Mouse (Mus musculus) G1E (cell line): ENCODE data around the gene Cda. TPM values are rescaled to one million over a fixed set of nuclear protein-coding genes. Genes with fewer than 3 reads are reported as not detected.

Experiments
- ATAC-seq: 2 replicates; pipeline ENCODE4 v1.8.0; 2016; ENCODE audit warnings: mild to moderate bottlenecking; ENCODE audit not compliant: insufficient number of reproducible peaks, poor library complexity, low FRiP score, severe bottlenecking; ENCODE audit errors: extremely low read depth
- DNase-seq: peaks from one replicate; pipeline ENCODE4 v3.0.0; 2012; ENCODE audit warnings: low spot score
- H3K27me3 ChIP-seq: 2 replicates; pipeline ENCODE4 v1.6.1; 2012; ENCODE audit warnings: mild to moderate bottlenecking, low read length, inconsistent platforms; ENCODE audit not compliant: insufficient read depth
- H3K36me3 ChIP-seq: replicated peaks from 2 replicates; pipeline ENCODE3; 2012; ENCODE audit warnings: mild to moderate bottlenecking, inconsistent platforms
- H3K4me1 ChIP-seq: 2 replicates; pipeline ENCODE4 v1.6.1; 2012; ENCODE audit warnings: low read depth, low read length, inconsistent platforms, mixed read lengths; ENCODE audit not compliant: insufficient read depth
- H3K4me3 ChIP-seq: 2 replicates; pipeline ENCODE4 v1.5.1; 2012; ENCODE audit warnings: low read depth, mild to moderate bottlenecking, inconsistent platforms, low read length, moderate library complexity, mixed read lengths
- H3K9me3 ChIP-seq: replicated peaks from 2 replicates; pipeline ENCODE4 v1.6.1; 2012; ENCODE audit warnings: inconsistent platforms
- CTCF ChIP-seq: IDR thresholded peaks from 2 replicates; pipeline ENCODE4 v1.5.1; 2012; ENCODE audit warnings: low read depth, low read length, inconsistent platforms, mixed read lengths
- GATA1 ChIP-seq: IDR thresholded peaks from 2 replicates; pipeline ENCODE4 v1.6.1; 2012; ENCODE audit warnings: borderline replicate concordance, low read length, inconsistent platforms, mixed read lengths
- GATA2 ChIP-seq: IDR thresholded peaks from 2 replicates; pipeline ENCODE4 v1.6.1; 2012; ENCODE audit warnings: low read depth, low read length, inconsistent platforms, borderline replicate concordance
- POLR2AphosphoS5 ChIP-seq: IDR thresholded peaks from 2 replicates; pipeline ENCODE4 v1.6.1; 2012; ENCODE audit warnings: low read depth, low read length, inconsistent platforms; ENCODE audit not compliant: insufficient replicate concordance
- TAL1 ChIP-seq: conservative IDR thresholded peaks from 2 replicates; pipeline ENCODE4 v1.6.1; 2012; ENCODE audit warnings: low read depth, low read length, inconsistent platforms, mixed read lengths
- polyA plus RNA-seq: library from polyadenylated mRNA; stranded (reverse); fragments of >175 nt; gene quantifications from 2 replicates; pipeline ENCODE4 v1.2.3, GENCODE M21; 2012
- total RNA-seq, 2 experiments: library from RNA; stranded (forward) in 1 of 2; stranded (reverse) in 1 of 2; fragments of 200-1000 nt in 1 of 2; fragments of >200 nt in 1 of 2; fragmentation: Nextera tagmentation in 1 of 2; gene quantifications; 2 replicates each; pipeline ENCODE4 v1.2.3; 2014 to 2017

Cda gene
- total and polyA plus RNA-seq, 3 experiments, result not detected

DNA sequence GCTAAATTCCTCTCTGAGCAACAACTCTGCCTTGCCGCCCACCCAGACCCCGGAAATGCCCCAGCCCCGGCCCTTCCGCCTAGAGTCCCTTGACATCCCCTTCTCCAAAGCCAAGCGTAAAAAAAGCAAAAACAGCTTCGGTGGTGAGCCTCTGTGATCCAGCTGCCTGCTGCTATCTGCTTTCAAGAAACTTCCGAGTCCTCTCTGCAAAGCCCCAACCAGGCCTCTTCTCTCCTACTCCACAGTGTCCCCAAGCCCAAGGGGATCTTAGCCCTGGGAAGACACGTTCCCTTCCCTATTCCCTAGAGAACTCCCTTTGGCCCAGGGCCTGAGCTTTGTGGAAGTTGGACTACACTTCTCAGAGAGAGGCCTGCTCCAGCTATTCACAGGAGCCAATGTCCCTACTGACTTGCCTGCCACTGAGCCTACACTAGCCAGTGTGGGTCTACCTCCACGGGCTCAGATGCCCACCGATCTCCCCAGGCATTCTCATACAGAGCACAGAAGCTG, 66.5 kb downstream of the Cda start:
- TF ChIP-seq GATA2, result no peak
- TF ChIP-seq CTCF, result no peak
- no peak for TF ChIP-seq GATA1
- H3K36me3 ChIP-seq, result peaks cover 12% of the 10 kb centered on the region
- no peak overlapping the region for H3K4me3 ChIP-seq
- ATAC-seq, result no peak
- DNase-seq, result no peak
- H3K27me3 ChIP-seq, result peaks cover 16% of the 10 kb centered on the region
- peaks cover 6% of the 10 kb centered on the region for H3K9me3 ChIP-seq
- peaks cover 27% of the 10 kb centered on the region for H3K4me1 ChIP-seq

- H3K27me3 ChIP-seq, result peaks cover 42% of the 10 kb centered on the region
- DNase-seq (no peak), ATAC-seq (no peak)
- H3K4me1 ChIP-seq, result no peaks in the 10 kb centered on the region
- TF ChIP-seq CTCF (no peak), TAL1 (no peak), GATA2 (no peak), POLR2AphosphoS5 (no peak), GATA1 (no peak)
- no peaks in the 10 kb centered on the region for H3K9me3 ChIP-seq
- H3K4me3 ChIP-seq, result no peak overlapping the region
- no peaks in the 10 kb centered on the region for H3K36me3 ChIP-seq
Measured at GRCm38 (mm10) chr4:138293949-138294550, 73.7 kb downstream of the Cda start.

- TF ChIP-seq POLR2AphosphoS5 (no peak), TAL1 (no peak), GATA2 (no peak), GATA1 (no peak), CTCF (no peak)
- Histone ChIP-seq H3K4me3 (no peak overlapping the region), H3K36me3 (no peaks in the 10 kb centered on the region), H3K9me3 (no peaks in the 10 kb centered on the region), H3K27me3 (peaks cover 44% of the 10 kb centered on the region), H3K4me1 (no peaks in the 10 kb centered on the region)
- no peak for ATAC-seq
- no peak for DNase-seq
Measured at GRCm38 (mm10) chr4:138293261-138293948, 74.4 kb downstream of the Cda start.

GRCm38 (mm10) chr4:138292028-138292427, 75.8 kb downstream of the Cda start:
- ATAC-seq (no peak), DNase-seq (no peak)
- no peaks in the 10 kb centered on the region for H3K9me3 ChIP-seq
- no peaks in the 10 kb centered on the region for H3K36me3 ChIP-seq
- no peak overlapping the region for H3K4me3 ChIP-seq
- H3K4me1 ChIP-seq, result no peaks in the 10 kb centered on the region
- TF ChIP-seq GATA2 (no peak), TAL1 (no peak), GATA1 (no peak), POLR2AphosphoS5 (no peak), CTCF (no peak)
- H3K27me3 ChIP-seq, result peaks cover 52% of the 10 kb centered on the region

- TF ChIP-seq GATA2, result no peak
- TF ChIP-seq TAL1, result no peak
- no peak for TF ChIP-seq CTCF
- TF ChIP-seq POLR2AphosphoS5, result no peak
- TF ChIP-seq GATA1, result no peak
- Histone ChIP-seq H3K4me3 (no peak overlapping the region), H3K9me3 (no peaks in the 10 kb centered on the region), H3K4me1 (no peaks in the 10 kb centered on the region), H3K27me3 (peaks cover 57% of the 10 kb centered on the region), H3K36me3 (no peaks in the 10 kb centered on the region)
- DNase-seq (no peak), ATAC-seq (no peak)
Measured at GRCm38 (mm10) chr4:138288691-138289090, 79.1 kb downstream of the Cda start.

Other genes with a start within 250 kb of the Cda start
- 179 and 216 TPM in 2 replicates for gene Hp1bp3, start 151.7 kb downstream of the Cda start, total RNA-seq (2014; fragmentation: Nextera tagmentation)
- 118 and 127 TPM in 2 replicates for gene Hp1bp3, start 151.7 kb downstream of the Cda start, total RNA-seq (2017)
- 41.6 TPM in 2 replicates for gene Hp1bp3, start 151.7 kb downstream of the Cda start, polyA plus RNA-seq
- 0.68 and 2.0 TPM in 2 replicates for gene Sh2d5, start 117.6 kb downstream of the Cda start, total RNA-seq (2014; fragmentation: Nextera tagmentation)
- gene Sh2d5, start 117.6 kb downstream of the Cda start, total RNA-seq (2017), result 0.55 and 0.99 TPM in 2 replicates
- 0.61 and 0.81 TPM in 2 replicates for gene Sh2d5, start 117.6 kb downstream of the Cda start, polyA plus RNA-seq
- gene Kif17, start 117.6 kb downstream of the Cda start, total RNA-seq (2014; fragmentation: Nextera tagmentation), result not detected in 2 replicates
- 0.16 TPM in 1 of 2 replicates, not detected in the other for gene Kif17, start 117.6 kb downstream of the Cda start, total RNA-seq (2017)
- gene Kif17, start 117.6 kb downstream of the Cda start, polyA plus RNA-seq, result 0.13 and 0.16 TPM in 2 replicates
- 159 and 162 TPM in 2 replicates for gene Ddost, start 63.3 kb downstream of the Cda start, total RNA-seq (2014; fragmentation: Nextera tagmentation)
- gene Ddost, start 63.3 kb downstream of the Cda start, total RNA-seq (2017), result 63.3 and 81.3 TPM in 2 replicates
- gene Ddost, start 63.3 kb downstream of the Cda start, polyA plus RNA-seq, result 93.2 and 99.4 TPM in 2 replicates
- gene Pink1, start 41.7 kb downstream of the Cda start, total RNA-seq (2014; fragmentation: Nextera tagmentation), result 9.3 and 15.0 TPM in 2 replicates
- gene Pink1, start 41.7 kb downstream of the Cda start, total RNA-seq (2017), result 19.4 and 27.0 TPM in 2 replicates
- 26.5 and 30.1 TPM in 2 replicates for gene Pink1, start 41.7 kb downstream of the Cda start, polyA plus RNA-seq
- gene Fam43b, start 28.5 kb upstream of the Cda start, total RNA-seq (2014; fragmentation: Nextera tagmentation), result not detected in 2 replicates
- 0.11 TPM in 1 of 2 replicates, not detected in the other for gene Fam43b, start 28.5 kb upstream of the Cda start, total RNA-seq (2017)
- gene Fam43b, start 28.5 kb upstream of the Cda start, polyA plus RNA-seq, result not detected in 2 replicates
- 8.6 and 10.5 TPM in 2 replicates for gene Mul1, start 66.7 kb upstream of the Cda start, total RNA-seq (2014; fragmentation: Nextera tagmentation)
- 9.2 TPM in 2 replicates for gene Mul1, start 66.7 kb upstream of the Cda start, total RNA-seq (2017)
- gene Mul1, start 66.7 kb upstream of the Cda start, polyA plus RNA-seq, result 41.4 and 53.3 TPM in 2 replicates
- 3.0 TPM in 2 replicates for gene Camk2n1, start 86.3 kb upstream of the Cda start, total RNA-seq (2014; fragmentation: Nextera tagmentation)
- 1.5 and 1.6 TPM in 2 replicates for gene Camk2n1, start 86.3 kb upstream of the Cda start, total RNA-seq (2017)
- gene Camk2n1, start 86.3 kb upstream of the Cda start, polyA plus RNA-seq, result 3.7 and 4.9 TPM in 2 replicates